Comparison of ENCODE assay signal across 10 mouse cellular contexts in genomic region chr6:22423070-22423980, GRCm38 (mm10).
A peak's percentile ranks its signal among the peaks of the same experiment; 100 is the strongest.
DNase-seq lines count a peak whose midpoint lies in the region; ATAC-seq and TF ChIP-seq lines count a peak whose summit lies in the region.
"Had no signal": no experiment of that assay in that cellular context is flagged by ENCODE, and none has a peak within 500 bp of the region (broad histone marks: within the 10 kb centered on the region; RNA-seq: fewer than 3 reads in every experiment).

No protein-coding gene starts in this region.

- H3K27ac ChIP-seq in kidney, embryonic 15.5 days, result no peak overlapping the region
- H3K27ac ChIP-seq in MEL (ENCODE audit: control insufficient read depth, low read depth, low read length), result no peak overlapping the region
- H3K27ac ChIP-seq in intestine, embryonic 15.5 days, result peak overlapping the region; percentile 6; the same call in 1 of the 2 replicates
- no peak overlapping the region for H3K27ac ChIP-seq in hindbrain, embryonic 11.5 days (ENCODE audit: low read depth, low read length)
- H3K27ac ChIP-seq in heart, embryonic 10.5 days, result no peak overlapping the region
- H3K27ac ChIP-seq: kidney, postnatal 0 days had no signal

- H3K36me3 ChIP-seq in kidney, embryonic 15.5 days, result no peaks in the 10 kb centered on the region
- no peaks in the 10 kb centered on the region; a peak in 2 of 4 replicates for H3K36me3 ChIP-seq in MEL (ENCODE audit: control insufficient read depth in 1 of 2, insufficient read depth in 2 of 2, low read length in 2 of 2)
- H3K36me3 ChIP-seq in intestine, embryonic 15.5 days, result no peaks in the 10 kb centered on the region
- no peaks in the 10 kb centered on the region for H3K36me3 ChIP-seq in splenic B cell, adult 2 months (ENCODE audit: control insufficient read depth, insufficient read depth, low read length, poor library complexity, severe bottlenecking)
- no peaks in the 10 kb centered on the region for H3K36me3 ChIP-seq in hindbrain, embryonic 11.5 days (ENCODE audit: control insufficient read depth, insufficient read depth, low read length)
- H3K36me3 ChIP-seq in heart, embryonic 10.5 days, result no peaks in the 10 kb centered on the region

- H3K27me3 ChIP-seq in kidney, embryonic 15.5 days, result no peaks in the 10 kb centered on the region
- no peaks in the 10 kb centered on the region for H3K27me3 ChIP-seq in MEL (ENCODE audit: control insufficient read depth in 1 of 2, insufficient read depth in 2 of 2, low read length in 2 of 2)
- no peaks in the 10 kb centered on the region for H3K27me3 ChIP-seq in intestine, embryonic 15.5 days (replicated peaks)
- no peaks in the 10 kb centered on the region for H3K27me3 ChIP-seq in splenic B cell, adult 2 months (ENCODE audit: control insufficient read depth, insufficient read depth, low read length, poor library complexity, severe bottlenecking)
- H3K27me3 ChIP-seq in hindbrain, embryonic 11.5 days (ENCODE audit: control insufficient read depth, insufficient read depth, low read length), result no peaks in the 10 kb centered on the region
- no peaks in the 10 kb centered on the region for H3K27me3 ChIP-seq in heart, embryonic 10.5 days (ENCODE audit: insufficient read depth, poor library complexity, severe bottlenecking)

- no peak for TF ChIP-seq RAD21 in MEL (IDR thresholded peaks at IDR 0.05; ENCODE audit: low read depth, low read length)

- peak; percentile 12 for DNase-seq in kidney, adult 9 months
- peak; percentile 73 for DNase-seq in MEL (ENCODE audit: low read depth, low spot score)
- DNase-seq in splenic B cell, adult 2 months (ENCODE audit: low read depth, low spot score), result peak; percentile 35
- DNase-seq in hindbrain, embryonic 11.5 days (ENCODE audit: low spot score), result no peak
- no peak for DNase-seq in left cerebral cortex, adult 8-10 months (ENCODE audit: low spot score in 2 of 2)
- DNase-seq in heart, embryonic 10.5 days (ENCODE audit: low spot score), result no peak
- DNase-seq: cerebellum, adult 9-10 months had no signal

- no peak overlapping the region for H3K4me3 ChIP-seq in kidney, embryonic 15.5 days (replicated peaks)
- peak overlapping the region; percentile 29 to 54 for H3K4me3 ChIP-seq in MEL (ENCODE audit: control insufficient read depth in 1 of 2, insufficient read depth in 1 of 2, low read depth in 2 of 2, low read length in 2 of 2)
- no peak overlapping the region for H3K4me3 ChIP-seq in intestine, embryonic 15.5 days (replicated peaks)
- no peak overlapping the region for H3K4me3 ChIP-seq in hindbrain, embryonic 11.5 days (ENCODE audit: low read depth, low read length)
- H3K4me3 ChIP-seq in heart, embryonic 10.5 days, result no peak overlapping the region

- no peak for ATAC-seq in kidney, embryonic 15.5 days (replicated peaks; ENCODE audit: low FRiP score)
- peak; percentile 81 for ATAC-seq in intestine, embryonic 15.5 days
- ATAC-seq in hindbrain, embryonic 11.5 days (ENCODE audit: low FRiP score), result no peak

- no peaks in the 10 kb centered on the region for H3K79me2 ChIP-seq in MEL (ENCODE audit: control insufficient read depth, insufficient read depth, low read length, poor library complexity)

- no peak overlapping the region for H3K9ac ChIP-seq in kidney, embryonic 15.5 days
- H3K9ac ChIP-seq in MEL (ENCODE audit: control insufficient read depth, low read depth, low read length, poor library complexity, severe bottlenecking), result peak overlapping the region; percentile 51; the same call in 1 of the 2 replicates
- H3K9ac ChIP-seq in intestine, embryonic 15.5 days, result no peak overlapping the region
- no peak overlapping the region for H3K9ac ChIP-seq in hindbrain, embryonic 11.5 days (ENCODE audit: low read depth, low read length)

- no peak for TF ChIP-seq POLR2A in MEL (IDR thresholded peaks at IDR 0.05; ENCODE audit: control insufficient read depth in 1 of 2, insufficient read depth in 1 of 2, low read depth in 1 of 2, low read length in 2 of 2, poor library complexity in 1 of 2)

- no peaks in the 10 kb centered on the region for H3K9me3 ChIP-seq in kidney, embryonic 15.5 days (replicated peaks)
- H3K9me3 ChIP-seq in MEL (replicated peaks; ENCODE audit: insufficient read depth, low read length), result no peaks in the 10 kb centered on the region
- no peaks in the 10 kb centered on the region for H3K9me3 ChIP-seq in intestine, embryonic 15.5 days
- no peaks in the 10 kb centered on the region for H3K9me3 ChIP-seq in hindbrain, embryonic 11.5 days (ENCODE audit: control insufficient read depth, low read length)
- no peaks in the 10 kb centered on the region for H3K9me3 ChIP-seq in heart, embryonic 10.5 days

- no peaks in the 10 kb centered on the region for H3K4me1 ChIP-seq in kidney, embryonic 15.5 days
- peaks cover 2 to 5% of the 10 kb centered on the region in 2 experiments; a peak in 2 of 4 replicates for H3K4me1 ChIP-seq in MEL (ENCODE audit: control insufficient read depth in 1 of 2, insufficient read depth in 2 of 2, low read length in 2 of 2)
- H3K4me1 ChIP-seq in intestine, embryonic 15.5 days (replicated peaks), result no peaks in the 10 kb centered on the region
- no peaks in the 10 kb centered on the region for H3K4me1 ChIP-seq in hindbrain, embryonic 11.5 days (replicated peaks; ENCODE audit: control insufficient read depth, insufficient read depth, low read length)
- no peaks in the 10 kb centered on the region for H3K4me1 ChIP-seq in heart, embryonic 10.5 days

- no peak overlapping the region for H3K4me2 ChIP-seq in kidney, embryonic 15.5 days
- H3K4me2 ChIP-seq in intestine, embryonic 15.5 days (replicated peaks), result no peak overlapping the region
- H3K4me2 ChIP-seq in hindbrain, embryonic 11.5 days (replicated peaks; ENCODE audit: low read depth, low read length), result no peak overlapping the region

- TF ChIP-seq CTCF in MEL (IDR thresholded peaks at IDR 0.05 in 2 of 3, conservative IDR thresholded peaks at IDR 0.05 in 1 of 3; ENCODE audit: control insufficient read depth in 1 of 3, insufficient read depth in 1 of 3, low read depth in 2 of 3, low read length in 3 of 3, poor library complexity in 1 of 3, severe bottlenecking in 1 of 3), result no peak

- 74% methylated on average over 9 of the region's 9 CpGs for WGBS in kidney, embryonic 15.5 days
- WGBS in intestine, embryonic 15.5 days, result 58% methylated on average over 9 of the region's 9 CpGs
- WGBS in hindbrain, embryonic 11.5 days, result 85% methylated on average over 9 of the region's 9 CpGs
- 61% methylated on average over 9 of the region's 9 CpGs for WGBS in heart, embryonic 10.5 days

- peak in 1 of 2 experiments; percentile 47; a peak in 2 of 4 replicates for TF ChIP-seq EP300 in MEL (IDR thresholded peaks at IDR 0.05; ENCODE audit: low read depth in 1 of 2, low read length in 2 of 2)

TF ChIP-seq in MEL, 35 proteins besides CTCF, POLR2A, EP300 and RAD21:
- no peak for TF ChIP-seq ZKSCAN1 (IDR thresholded peaks at IDR 0.05; ENCODE audit: low read depth, low read length)
- no peak for TF ChIP-seq ZC3H11A (IDR thresholded peaks at IDR 0.05; ENCODE audit: low read depth, low read length)
- peak; percentile 82 for TF ChIP-seq ETS1 (IDR thresholded peaks at IDR 0.05; ENCODE audit: low read depth, low read length)

Comparison
In these comparisons a context has a peak if more than half of its experiments do, and no peak if none do; other contexts are left out.
1. DNase-seq: peak in kidney, adult 9 months (single experiment), MEL (single experiment) and splenic B cell, adult 2 months (single experiment); none in hindbrain, embryonic 11.5 days (single experiment), left cerebral cortex, adult 8-10 months (0 of 2) and heart, embryonic 10.5 days (single experiment).
2. H3K4me3 ChIP-seq: peak in MEL (2 of 2); none in kidney, embryonic 15.5 days (single experiment), intestine, embryonic 15.5 days (single experiment), hindbrain, embryonic 11.5 days (single experiment) and heart, embryonic 10.5 days (single experiment).